ENCODE assay signal across 8 mouse cellular contexts in genomic region chr8:70869601-70870041, GRCm38 (mm10). TPM values are rescaled to one million over a fixed set of nuclear protein-coding genes. Genes with fewer than 3 reads are reported as not detected.
DNase-seq lines count a peak whose midpoint lies in the region; ATAC-seq lines count a peak whose summit lies in the region.

No protein-coding gene starts in this region.

- H3K4me3 ChIP-seq in embryonic facial prominence, embryonic 15.5 days (replicated peaks), result no peak overlapping the region
- H3K4me3 ChIP-seq in heart, embryonic 12.5 days, result no peak overlapping the region
- H3K4me3 ChIP-seq in liver, embryonic 13.5 days (replicated peaks), result no peak overlapping the region
- no peak overlapping the region for H3K4me3 ChIP-seq in stomach, embryonic 16.5 days (replicated peaks; ENCODE audit: low read length)

- H3K36me3 ChIP-seq in embryonic facial prominence, embryonic 15.5 days, result no peaks in the 10 kb centered on the region; the same call in 1 of the 2 replicates
- peaks cover 8% of the 10 kb centered on the region for H3K36me3 ChIP-seq in heart, embryonic 12.5 days
- H3K36me3 ChIP-seq in liver, embryonic 13.5 days, result peaks cover 15% of the 10 kb centered on the region
- peaks cover 5% of the 10 kb centered on the region; the same call in 1 of the 2 replicates for H3K36me3 ChIP-seq in stomach, embryonic 16.5 days (ENCODE audit: control insufficient read depth, insufficient read depth, low read length)

- 0 out of 2 replicates have a peak overlapping the region, but pooled peaks have one; percentile 39 for H3K27ac ChIP-seq in embryonic facial prominence, embryonic 15.5 days (replicated peaks)
- no peak overlapping the region; the same call in 1 of the 2 replicates for H3K27ac ChIP-seq in heart, embryonic 12.5 days (ENCODE audit: poor library complexity, severe bottlenecking)
- H3K27ac ChIP-seq in liver, embryonic 13.5 days, result peak overlapping the region; percentile 47; the same call in 1 of the 2 replicates
- H3K27ac ChIP-seq in stomach, embryonic 16.5 days (ENCODE audit: low read length), result no peak overlapping the region

- 44% methylated on average over 16 of the region's 16 CpGs for WGBS in embryonic facial prominence, embryonic 15.5 days
- 48% methylated on average over 16 of the region's 16 CpGs for WGBS in heart, embryonic 12.5 days
- WGBS in liver, embryonic 13.5 days (ENCODE audit: insufficient replicate concordance), result 49% methylated on average over 16 of the region's 16 CpGs
- WGBS in stomach, embryonic 16.5 days, result 52% methylated on average over 16 of the region's 16 CpGs

- H3K4me1 ChIP-seq in embryonic facial prominence, embryonic 15.5 days, result peaks cover 32% of the 10 kb centered on the region
- peaks cover 52% of the 10 kb centered on the region for H3K4me1 ChIP-seq in heart, embryonic 12.5 days (replicated peaks)
- H3K4me1 ChIP-seq in liver, embryonic 13.5 days (replicated peaks), result peaks cover 69% of the 10 kb centered on the region
- H3K4me1 ChIP-seq in stomach, embryonic 16.5 days (ENCODE audit: control insufficient read depth, insufficient read depth, low read length), result peaks cover 30% of the 10 kb centered on the region

- peak; percentile 78 for DNase-seq in CD4-positive helper T cell, adult 2 months (ENCODE audit: low read depth, low spot score)
- DNase-seq in adrenal gland, postnatal 36 days, result peak; percentile 76 to 83
- DNase-seq in kidney, postnatal 10 days, result peak; percentile 90
- peak; percentile 67 for DNase-seq in liver, embryonic 13.5 days
- DNase-seq in natural killer cell, adult 2 months (ENCODE audit: low spot score in 2 of 2), result peak; percentile 72 to 81

- ATAC-seq in embryonic facial prominence, embryonic 15.5 days (ENCODE audit: insufficient number of reproducible peaks, low FRiP score, low TSS enrichment, low read depth), result no peak
- no peak; the same call in 1 of the 2 replicates for ATAC-seq in heart, embryonic 12.5 days (ENCODE audit: insufficient number of reproducible peaks, low FRiP score)
- ATAC-seq in liver, embryonic 13.5 days (ENCODE audit: low read depth), result peak; percentile 8; the same call in 1 of the 2 replicates
- peak; percentile 20; the same call in 1 of the 2 replicates for ATAC-seq in stomach, embryonic 16.5 days (ENCODE audit: insufficient read depth, low FRiP score)

- H3K9me3 ChIP-seq in embryonic facial prominence, embryonic 15.5 days (replicated peaks), result no peaks in the 10 kb centered on the region
- no peaks in the 10 kb centered on the region for H3K9me3 ChIP-seq in heart, embryonic 12.5 days (replicated peaks)
- H3K9me3 ChIP-seq in liver, embryonic 13.5 days (replicated peaks), result no peaks in the 10 kb centered on the region
- H3K9me3 ChIP-seq in stomach, embryonic 16.5 days (replicated peaks; ENCODE audit: control insufficient read depth, low read length), result no peaks in the 10 kb centered on the region

- H3K27me3 ChIP-seq in embryonic facial prominence, embryonic 15.5 days, result no peaks in the 10 kb centered on the region
- H3K27me3 ChIP-seq in heart, embryonic 12.5 days (replicated peaks), result no peaks in the 10 kb centered on the region
- H3K27me3 ChIP-seq in liver, embryonic 13.5 days, result peaks cover 9% of the 10 kb centered on the region
- no peaks in the 10 kb centered on the region; the same call in 1 of the 2 replicates for H3K27me3 ChIP-seq in stomach, embryonic 16.5 days (ENCODE audit: control insufficient read depth, insufficient read depth, low read length)

- no peak overlapping the region for H3K9ac ChIP-seq in embryonic facial prominence, embryonic 15.5 days
- peak overlapping the region; percentile 26; the same call in 1 of the 2 replicates for H3K9ac ChIP-seq in heart, embryonic 12.5 days
- 0 out of 2 replicates have a peak overlapping the region, but pooled peaks have one; percentile 37 for H3K9ac ChIP-seq in liver, embryonic 13.5 days
- H3K9ac ChIP-seq in stomach, embryonic 16.5 days (ENCODE audit: low read length), result peak overlapping the region; percentile 46; the same call in 1 of the 2 replicates

- H3K4me2 ChIP-seq in embryonic facial prominence, embryonic 15.5 days (replicated peaks), result peak overlapping the region; percentile 44; the same call in 1 of the 2 replicates
- peak overlapping the region; percentile 51; the same call in 1 of the 2 replicates for H3K4me2 ChIP-seq in heart, embryonic 12.5 days
- peak overlapping the region; percentile 67 for H3K4me2 ChIP-seq in liver, embryonic 13.5 days
- H3K4me2 ChIP-seq in stomach, embryonic 16.5 days (ENCODE audit: low read depth, low read length), result no peak overlapping the region

RNA-seq across cellular contexts. Expression of gene Ccdc124, which starts 4.1 kb away (rescaled TPM):
- total RNA-seq in adrenal gland, postnatal 36 days (2021), result 10 to 100 TPM; 54.7 to 57.2 TPM
- 99.6 and 104 TPM in 2 replicates for polyA plus RNA-seq in embryonic facial prominence, embryonic 15.5 days (2015; fragmentation: Nextera tagmentation; extraction: Ambion mirVana)
- 81.8 and 87.0 TPM in 2 replicates for polyA plus RNA-seq in heart, embryonic 12.5 days (2016; fragmentation: Nextera tagmentation; extraction: Ambion mirVana)
- polyA plus RNA-seq in liver, embryonic 13.5 days (2015; fragmentation: Nextera tagmentation; extraction: Ambion mirVana), result 70.9 and 76.5 TPM in 2 replicates
- polyA plus RNA-seq in stomach, embryonic 16.5 days (2015; fragmentation: Nextera tagmentation; extraction: Ambion mirVana), result 85.6 and 89.6 TPM in 2 replicates

RNA-seq across cellular contexts. Expression of gene Kcnn1, which starts 6.6 kb away (rescaled TPM):
- 1 to 10 TPM; 2.3 to 4.0 TPM for total RNA-seq in adrenal gland, postnatal 36 days (2021)
- polyA plus RNA-seq in embryonic facial prominence, embryonic 15.5 days (2015; fragmentation: Nextera tagmentation; extraction: Ambion mirVana), result 3.8 and 5.6 TPM in 2 replicates
- 1.7 and 1.8 TPM in 2 replicates for polyA plus RNA-seq in heart, embryonic 12.5 days (2016; fragmentation: Nextera tagmentation; extraction: Ambion mirVana)
- 0.29 and 0.44 TPM in 2 replicates for polyA plus RNA-seq in liver, embryonic 13.5 days (2015; fragmentation: Nextera tagmentation; extraction: Ambion mirVana)
- polyA plus RNA-seq in stomach, embryonic 16.5 days (2015; fragmentation: Nextera tagmentation; extraction: Ambion mirVana), result 1.4 TPM in 2 replicates

RNA-seq across cellular contexts. Expression of gene Slc5a5, which starts 22.9 kb away (rescaled TPM):
- total RNA-seq in adrenal gland, postnatal 36 days (2021), result not detected
- polyA plus RNA-seq in embryonic facial prominence, embryonic 15.5 days (2015; fragmentation: Nextera tagmentation; extraction: Ambion mirVana), result 0.45 and 0.64 TPM in 2 replicates
- polyA plus RNA-seq in heart, embryonic 12.5 days (2016; fragmentation: Nextera tagmentation; extraction: Ambion mirVana), result 0.11 TPM in 1 of 2 replicates, not detected in the other
- 0.03 TPM in 2 replicates for polyA plus RNA-seq in liver, embryonic 13.5 days (2015; fragmentation: Nextera tagmentation; extraction: Ambion mirVana)
- 8.2 and 13.8 TPM in 2 replicates for polyA plus RNA-seq in stomach, embryonic 16.5 days (2015; fragmentation: Nextera tagmentation; extraction: Ambion mirVana)

RNA-seq across cellular contexts. Expression of gene Rpl18a, which starts 27.6 kb away (rescaled TPM):
- 1,000 to 10,000 TPM; 1,312 to 1,373 TPM for total RNA-seq in adrenal gland, postnatal 36 days (2021)
- polyA plus RNA-seq in embryonic facial prominence, embryonic 15.5 days (2015; fragmentation: Nextera tagmentation; extraction: Ambion mirVana), result 4,781 and 4,906 TPM in 2 replicates
- polyA plus RNA-seq in heart, embryonic 12.5 days (2016; fragmentation: Nextera tagmentation; extraction: Ambion mirVana), result 2,379 and 2,528 TPM in 2 replicates
- 2,606 and 3,100 TPM in 2 replicates for polyA plus RNA-seq in liver, embryonic 13.5 days (2015; fragmentation: Nextera tagmentation; extraction: Ambion mirVana)
- 3,565 and 3,656 TPM in 2 replicates for polyA plus RNA-seq in stomach, embryonic 16.5 days (2015; fragmentation: Nextera tagmentation; extraction: Ambion mirVana)

RNA-seq across cellular contexts. Expression of gene Arrdc2, which starts 30.1 kb away (rescaled TPM):
- 10 to 100 TPM in 1 of 2 experiments, 1 to 10 TPM in 1; 6.9 to 10.5 TPM for total RNA-seq in adrenal gland, postnatal 36 days (2021)
- polyA plus RNA-seq in embryonic facial prominence, embryonic 15.5 days (2015; fragmentation: Nextera tagmentation; extraction: Ambion mirVana), result 9.3 and 10.1 TPM in 2 replicates
- polyA plus RNA-seq in heart, embryonic 12.5 days (2016; fragmentation: Nextera tagmentation; extraction: Ambion mirVana), result 2.5 and 2.7 TPM in 2 replicates
- 11.7 and 12.6 TPM in 2 replicates for polyA plus RNA-seq in liver, embryonic 13.5 days (2015; fragmentation: Nextera tagmentation; extraction: Ambion mirVana)
- polyA plus RNA-seq in stomach, embryonic 16.5 days (2015; fragmentation: Nextera tagmentation; extraction: Ambion mirVana), result 6.0 and 7.1 TPM in 2 replicates

Comparison
In these comparisons a context has a peak if more than half of its experiments do, and no peak if none do; other contexts are left out.
1. ATAC-seq: peak in liver, embryonic 13.5 days (single experiment) and stomach, embryonic 16.5 days (single experiment); none in embryonic facial prominence, embryonic 15.5 days (single experiment) and heart, embryonic 12.5 days (single experiment).
2. H3K27ac ChIP-seq: peak in embryonic facial prominence, embryonic 15.5 days (single experiment) and liver, embryonic 13.5 days (single experiment); none in heart, embryonic 12.5 days (single experiment) and stomach, embryonic 16.5 days (single experiment).
3. Peak in every context shown above with its lines, with median percentiles within 50 percentile points of each other: DNase-seq.